Mouse (Mus musculus): ENCODE measurements around the gene Elp6. TPM values are rescaled to one million over a fixed set of nuclear protein-coding genes. Genes with fewer than 3 reads are reported as not detected.
A peak's percentile ranks its signal among the peaks of the same experiment; 100 is the strongest.
"Not testable (repeated sequence)": the region's sequence is repeated elsewhere in the genome, so short reads cannot be mapped to it uniquely, and the experiment has no call there.

The Elp6 gene
- polyA plus RNA-seq, 1 experiment from 2014 or later: 40.2 TPM

- H3K9me3 ChIP-seq (ENCODE audit: control insufficient read depth, low read length): no peaks in the 10 kb centered on the region
- no peak for ATAC-seq
- H3K9ac ChIP-seq (ENCODE audit: low read depth, low read length): no peak overlapping the region
- WGBS: 75% methylated on average over 21 of the region's 21 CpGs
- no peak overlapping the region for H3K4me2 ChIP-seq (ENCODE audit: low read length)
- H3K4me3 ChIP-seq (ENCODE audit: low read length): no peak overlapping the region
- no peaks in the 10 kb centered on the region for H3K27me3 ChIP-seq (replicated peaks; ENCODE audit: control insufficient read depth, insufficient read depth, low read length)
- no peaks in the 10 kb centered on the region for H3K36me3 ChIP-seq (ENCODE audit: control insufficient read depth, insufficient read depth, low read length)
- H3K4me1 ChIP-seq (ENCODE audit: control insufficient read depth, insufficient read depth, low read depth, low read length): peaks cover 9% of the 10 kb centered on the region
- no peak overlapping the region for H3K27ac ChIP-seq (ENCODE audit: low read depth, low read length)
Measured at GRCm38 (mm10) chr9:110329655-110330054, 24.7 kb downstream of the Elp6 start.

- Histone ChIP-seq H3K9ac (ENCODE audit: low read depth, low read length) (no peak overlapping the region), H3K4me2 (ENCODE audit: low read length) (no peak overlapping the region), H3K9me3 (ENCODE audit: control insufficient read depth, low read length) (no peaks in the 10 kb centered on the region), H3K27ac (ENCODE audit: low read depth, low read length) (no peak overlapping the region), H3K4me1 (ENCODE audit: control insufficient read depth, insufficient read depth, low read depth, low read length) (peaks cover 11% of the 10 kb centered on the region), H3K27me3 (replicated peaks; ENCODE audit: control insufficient read depth, insufficient read depth, low read length) (no peaks in the 10 kb centered on the region), H3K4me3 (ENCODE audit: low read length) (no peak overlapping the region), H3K36me3 (ENCODE audit: control insufficient read depth, insufficient read depth, low read length) (no peaks in the 10 kb centered on the region)
- 61% methylated on average over 6 of the region's 6 CpGs for WGBS
- ATAC-seq: no peak
Measured at GRCm38 (mm10) chr9:110330341-110330740, 25.4 kb downstream of the Elp6 start.

- peaks cover 11% of the 10 kb centered on the region for H3K4me1 ChIP-seq (ENCODE audit: control insufficient read depth, insufficient read depth, low read depth, low read length)
- H3K27me3 ChIP-seq (replicated peaks; ENCODE audit: control insufficient read depth, insufficient read depth, low read length); H3K4me2 ChIP-seq (ENCODE audit: low read length); H3K9me3 ChIP-seq (ENCODE audit: control insufficient read depth, low read length); H3K4me3 ChIP-seq (ENCODE audit: low read length); H3K27ac ChIP-seq (ENCODE audit: low read depth, low read length); H3K36me3 ChIP-seq (ENCODE audit: control insufficient read depth, insufficient read depth, low read length); H3K9ac ChIP-seq (ENCODE audit: low read depth, low read length); ATAC-seq: not testable (repeated sequence)
- WGBS: 84% methylated on average over 5 of the region's 5 CpGs
Measured at GRCm38 (mm10) chr9:110330913-110331312, 25.9 kb downstream of the Elp6 start.

GRCm38 (mm10) chr9:110333135-110333895 lies 28.3 kb downstream of the Elp6 start, which contains the start of gene Scap:
TSS of gene Scap (plus strand) at chr9:110333288.
- Histone ChIP-seq H3K9ac (ENCODE audit: low read depth, low read length) (peak within 1 kb of the TSS; percentile 89), H3K9me3 (ENCODE audit: control insufficient read depth, low read length) (no peaks in the 10 kb centered on the region), H3K27ac (ENCODE audit: low read depth, low read length) (peak within 1 kb of the TSS; percentile 70; the same call in 1 of the 2 replicates), H3K4me3 (ENCODE audit: low read length) (peak within 1 kb of the TSS; percentile 94), H3K27me3 (replicated peaks; ENCODE audit: control insufficient read depth, insufficient read depth, low read length) (no peaks in the 10 kb centered on the region), H3K36me3 (ENCODE audit: control insufficient read depth, insufficient read depth, low read length) (no peaks in the 10 kb centered on the region), H3K4me1 (ENCODE audit: control insufficient read depth, insufficient read depth, low read depth, low read length) (peaks cover 11% of the 10 kb centered on the region), H3K4me2 (ENCODE audit: low read length) (peak within 1 kb of the TSS; percentile 92)
- 1% methylated on average over 47 of the region's 78 CpGs for WGBS
- ATAC-seq: peak; percentile 92

GRCm38 (mm10) chr9:110333896-110334259 lies 28.9 kb downstream of the Elp6 start:
- WGBS: 9% methylated on average over 12 of the region's 12 CpGs
- H3K9ac ChIP-seq (ENCODE audit: low read depth, low read length): peak overlapping the region; percentile 89
- peaks cover 11% of the 10 kb centered on the region for H3K4me1 ChIP-seq (ENCODE audit: control insufficient read depth, insufficient read depth, low read depth, low read length)
- H3K36me3 ChIP-seq (ENCODE audit: control insufficient read depth, insufficient read depth, low read length): no peaks in the 10 kb centered on the region
- H3K9me3 ChIP-seq (ENCODE audit: control insufficient read depth, low read length): no peaks in the 10 kb centered on the region
- H3K27me3 ChIP-seq (replicated peaks; ENCODE audit: control insufficient read depth, insufficient read depth, low read length): no peaks in the 10 kb centered on the region
- peak overlapping the region; percentile 92 for H3K4me2 ChIP-seq (ENCODE audit: low read length)
- peak overlapping the region; percentile 94 for H3K4me3 ChIP-seq (ENCODE audit: low read length)
- peak; percentile 21; the same call in 1 of the 2 replicates for ATAC-seq
- no peak overlapping the region for H3K27ac ChIP-seq (ENCODE audit: low read depth, low read length)

GRCm38 (mm10) chr9:110334849-110335248 lies 29.9 kb downstream of the Elp6 start:
- ATAC-seq: no peak
- Histone ChIP-seq H3K9ac (ENCODE audit: low read depth, low read length) (no peak overlapping the region), H3K4me1 (ENCODE audit: control insufficient read depth, insufficient read depth, low read depth, low read length) (peaks cover 11% of the 10 kb centered on the region), H3K27me3 (replicated peaks; ENCODE audit: control insufficient read depth, insufficient read depth, low read length) (no peaks in the 10 kb centered on the region), H3K4me2 (ENCODE audit: low read length) (no peak overlapping the region), H3K27ac (ENCODE audit: low read depth, low read length) (no peak overlapping the region), H3K4me3 (ENCODE audit: low read length) (no peak overlapping the region), H3K9me3 (ENCODE audit: control insufficient read depth, low read length) (no peaks in the 10 kb centered on the region), H3K36me3 (ENCODE audit: control insufficient read depth, insufficient read depth, low read length) (no peaks in the 10 kb centered on the region)
- 76% methylated on average over 8 of the region's 8 CpGs for WGBS

- H3K4me2 ChIP-seq (ENCODE audit: low read length): no peak overlapping the region
- no peaks in the 10 kb centered on the region for H3K27me3 ChIP-seq (replicated peaks; ENCODE audit: control insufficient read depth, insufficient read depth, low read length)
- 89% methylated on average over 5 of the region's 5 CpGs for WGBS
- H3K4me1 ChIP-seq (ENCODE audit: control insufficient read depth, insufficient read depth, low read depth, low read length): no peaks in the 10 kb centered on the region
- no peaks in the 10 kb centered on the region for H3K9me3 ChIP-seq (ENCODE audit: control insufficient read depth, low read length)
- H3K36me3 ChIP-seq (ENCODE audit: control insufficient read depth, insufficient read depth, low read length): no peaks in the 10 kb centered on the region
- no peak overlapping the region for H3K27ac ChIP-seq (ENCODE audit: low read depth, low read length)
- ATAC-seq: no peak
- no peak overlapping the region for H3K9ac ChIP-seq (ENCODE audit: low read depth, low read length)
- H3K4me3 ChIP-seq (ENCODE audit: low read length): no peak overlapping the region
Measured at GRCm38 (mm10) chr9:110340037-110340750, 35.2 kb downstream of the Elp6 start.

- Histone ChIP-seq H3K27ac (ENCODE audit: low read depth, low read length) (no peak overlapping the region), H3K4me1 (ENCODE audit: control insufficient read depth, insufficient read depth, low read depth, low read length) (no peaks in the 10 kb centered on the region), H3K9ac (ENCODE audit: low read depth, low read length) (no peak overlapping the region), H3K36me3 (ENCODE audit: control insufficient read depth, insufficient read depth, low read length) (no peaks in the 10 kb centered on the region), H3K27me3 (replicated peaks; ENCODE audit: control insufficient read depth, insufficient read depth, low read length) (no peaks in the 10 kb centered on the region), H3K4me3 (ENCODE audit: low read length) (no peak overlapping the region), H3K9me3 (ENCODE audit: control insufficient read depth, low read length) (no peaks in the 10 kb centered on the region), H3K4me2 (ENCODE audit: low read length) (no peak overlapping the region)
- 90% methylated on average over 8 of the region's 8 CpGs for WGBS
- no peak for ATAC-seq
Measured at GRCm38 (mm10) chr9:110342008-110342407, 37.0 kb downstream of the Elp6 start.

- ATAC-seq: no peak
- no peaks in the 10 kb centered on the region for H3K9me3 ChIP-seq (ENCODE audit: control insufficient read depth, low read length)
Measured at GRCm38 (mm10) chr9:110343805-110344204, 38.8 kb downstream of the Elp6 start.

More at GRCm38 (mm10) chr9:110343805-110344204, 38.8 kb downstream of the Elp6 start:
- no peaks in the 10 kb centered on the region for H3K4me1 ChIP-seq (ENCODE audit: control insufficient read depth, insufficient read depth, low read depth, low read length)
- no peak overlapping the region for H3K4me3 ChIP-seq (ENCODE audit: low read length)
- H3K27me3 ChIP-seq (replicated peaks; ENCODE audit: control insufficient read depth, insufficient read depth, low read length): no peaks in the 10 kb centered on the region
- no peaks in the 10 kb centered on the region for H3K36me3 ChIP-seq (ENCODE audit: control insufficient read depth, insufficient read depth, low read length)
- H3K9ac ChIP-seq (ENCODE audit: low read depth, low read length): no peak overlapping the region
- 67% methylated on average over 6 of the region's 6 CpGs for WGBS
- H3K4me2 ChIP-seq (ENCODE audit: low read length): no peak overlapping the region
- no peak overlapping the region for H3K27ac ChIP-seq (ENCODE audit: low read depth, low read length)

Data from hindbrain, embryonic 16.5 days (tissue).